8 mouse cellular contexts compared by ENCODE assay signal in the genomic region with DNA sequence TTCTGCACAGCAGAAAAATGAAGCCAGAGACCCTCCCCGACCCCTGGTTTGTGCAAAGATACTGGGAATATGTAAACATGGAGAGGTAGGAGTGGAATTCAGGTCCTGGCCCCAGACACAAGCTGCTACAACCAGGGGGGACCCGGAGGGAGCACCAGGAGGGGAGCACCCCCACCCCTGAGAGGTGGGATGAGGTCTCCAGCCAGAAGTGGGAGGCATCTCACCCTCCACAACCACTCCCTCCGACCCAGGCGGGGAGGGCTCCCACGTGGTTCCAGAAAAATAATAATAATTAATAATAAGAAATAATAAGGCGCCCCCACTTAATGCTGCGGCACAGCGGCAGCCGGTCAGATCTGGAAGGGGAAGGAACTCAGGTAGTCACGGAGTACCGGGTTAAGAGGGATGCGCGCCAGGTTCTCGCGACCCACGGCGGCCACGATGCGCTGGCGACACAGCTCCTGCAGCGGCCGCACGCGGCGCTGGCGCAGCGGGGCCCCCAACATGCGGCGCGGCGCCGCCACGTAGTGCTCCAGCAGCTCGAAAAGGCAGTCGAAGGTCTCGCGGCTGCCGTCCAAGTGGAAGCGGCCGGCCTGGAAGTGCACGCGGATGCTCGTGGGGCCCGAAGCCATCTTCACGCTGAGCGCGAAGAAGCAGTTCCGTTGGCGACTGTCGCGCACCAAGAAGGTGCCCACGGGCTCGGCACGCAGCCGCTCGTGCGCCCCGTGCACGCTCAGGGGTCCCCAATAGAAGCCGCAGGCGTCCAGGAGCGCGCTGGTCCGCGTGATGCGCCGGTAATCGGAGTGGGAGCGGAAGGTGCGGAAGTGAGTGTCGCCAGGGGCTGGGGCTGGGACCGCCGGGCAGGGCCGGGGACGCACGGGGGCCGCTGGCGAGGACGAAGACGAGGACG. TPM values are rescaled to one million over a fixed set of nuclear protein-coding genes. Genes with fewer than 3 reads are reported as not detected.
A peak's percentile ranks its signal among the peaks of the same experiment; 100 is the strongest.
DNase-seq lines count a peak whose midpoint lies in the region; ATAC-seq and TF ChIP-seq lines count a peak whose summit lies in the region.

No protein-coding gene starts in this region.

- WGBS in forebrain, embryonic 14.5 days = 4% methylated on average over 81 of the region's 81 CpGs
- 3% methylated on average over 81 of the region's 81 CpGs for WGBS in liver, embryonic 12.5 days (ENCODE audit: insufficient replicate concordance)
- WGBS in neural tube, embryonic 14.5 days = 4% methylated on average over 69 of the region's 81 CpGs

- no peaks in the 10 kb centered on the region for H3K9me3 ChIP-seq in forebrain, embryonic 14.5 days (replicated peaks; ENCODE audit: control insufficient read depth, low read length)
- H3K9me3 ChIP-seq in liver, embryonic 12.5 days (replicated peaks) = no peaks in the 10 kb centered on the region
- no peaks in the 10 kb centered on the region for H3K9me3 ChIP-seq in neural tube, embryonic 14.5 days (ENCODE audit: control insufficient read depth, low read length)

- no peaks in the 10 kb centered on the region for H3K36me3 ChIP-seq in forebrain, embryonic 14.5 days (ENCODE audit: control insufficient read depth, insufficient read depth, low read length)
- no peaks in the 10 kb centered on the region for H3K36me3 ChIP-seq in liver, embryonic 12.5 days
- no peaks in the 10 kb centered on the region for H3K36me3 ChIP-seq in neural tube, embryonic 14.5 days (ENCODE audit: control insufficient read depth, insufficient read depth, low read length)

- H3K9ac ChIP-seq in forebrain, embryonic 14.5 days (ENCODE audit: low read length) = peak overlapping the region; percentile 67
- H3K9ac ChIP-seq in liver, embryonic 12.5 days = peak overlapping the region; percentile 76
- peak overlapping the region; percentile 67 for H3K9ac ChIP-seq in neural tube, embryonic 14.5 days (replicated peaks; ENCODE audit: low read depth, low read length)

- peak overlapping the region; percentile 97 for H3K4me2 ChIP-seq in forebrain, embryonic 14.5 days (ENCODE audit: low read length)
- peak overlapping the region; percentile 99 for H3K4me2 ChIP-seq in liver, embryonic 12.5 days
- peak overlapping the region; percentile 100 for H3K4me2 ChIP-seq in neural tube, embryonic 14.5 days (ENCODE audit: low read depth, low read length)

- H3K4me3 ChIP-seq in layer of hippocampus, adult 2 months = peak overlapping the region; percentile 86
- peak overlapping the region; percentile 50 for H3K4me3 ChIP-seq in forebrain, embryonic 14.5 days (ENCODE audit: low read depth, low read length)
- H3K4me3 ChIP-seq in liver, embryonic 12.5 days = peak overlapping the region; percentile 81
- peak overlapping the region; percentile 57 for H3K4me3 ChIP-seq in neural tube, embryonic 14.5 days (ENCODE audit: low read depth, low read length)

- DNase-seq in layer of hippocampus, adult 2 months (ENCODE audit: low spot score in 2 of 2) = peak in 1 of 2 experiments; percentile 17
- no peak for DNase-seq in layer of hippocampus, adult 9-10 months (ENCODE audit: low spot score)
- peak; percentile 61 to 76 for DNase-seq in adrenal gland, postnatal 36 days
- peak; percentile 36 for DNase-seq in forebrain, embryonic 14.5 days (ENCODE audit: low spot score)
- peak; percentile 73 for DNase-seq in induced T-regulatory cell, adult 2 months (ENCODE audit: low read depth)

- TF ChIP-seq CTCF in layer of hippocampus, adult 2 months (conservative IDR thresholded peaks at IDR 0.05) = peak; percentile 42

- H3K4me1 ChIP-seq in forebrain, embryonic 14.5 days (ENCODE audit: control insufficient read depth, insufficient read depth, low read length) = 0 out of 2 replicates have a peak, but pooled peaks cover 3% of the 10 kb centered on the region
- peaks cover 41% of the 10 kb centered on the region for H3K4me1 ChIP-seq in liver, embryonic 12.5 days
- peaks cover 6% of the 10 kb centered on the region for H3K4me1 ChIP-seq in neural tube, embryonic 14.5 days (ENCODE audit: control insufficient read depth, insufficient read depth, low read length)

- H3K27ac ChIP-seq in layer of hippocampus, adult 2 months = peak overlapping the region; percentile 97
- H3K27ac ChIP-seq in forebrain, embryonic 14.5 days (ENCODE audit: low read depth, low read length) = no peak overlapping the region
- H3K27ac ChIP-seq in liver, embryonic 12.5 days = no peak overlapping the region
- peak overlapping the region; percentile 34; the same call in 1 of the 2 replicates for H3K27ac ChIP-seq in neural tube, embryonic 14.5 days (ENCODE audit: low read depth, low read length)

- H3K27me3 ChIP-seq in forebrain, embryonic 14.5 days (replicated peaks; ENCODE audit: control insufficient read depth, insufficient read depth, low read length) = 0 out of 2 replicates have a peak, but pooled peaks cover 9% of the 10 kb centered on the region
- peaks cover 64% of the 10 kb centered on the region for H3K27me3 ChIP-seq in liver, embryonic 12.5 days (replicated peaks)
- 0 out of 2 replicates have a peak, but pooled peaks cover 3% of the 10 kb centered on the region for H3K27me3 ChIP-seq in neural tube, embryonic 14.5 days (ENCODE audit: control insufficient read depth, insufficient read depth, low read length)

- ATAC-seq in forebrain, embryonic 14.5 days = peak; percentile 12
- ATAC-seq in liver, embryonic 12.5 days = no peak
- ATAC-seq in neural tube, embryonic 14.5 days (ENCODE audit: low read depth) = peak; percentile 1; the same call in 1 of the 2 replicates
- no peak for ATAC-seq in erythroid progenitor cell, adult 5-6 weeks (replicated peaks; ENCODE audit: low FRiP score, poor library complexity, severe bottlenecking)

RNA-seq across cellular contexts. Expression of gene Socs1, which starts 1.2 kb away (rescaled TPM):
- total RNA-seq in layer of hippocampus, adult 2 months (2021) = under 1 TPM; 0.59 to 0.97 TPM
- total RNA-seq in adrenal gland, postnatal 36 days (2021) = 1 to 10 TPM; 3.1 to 3.5 TPM
- 1.1 and 1.6 TPM in 2 replicates for polyA plus RNA-seq in forebrain, embryonic 14.5 days (2014; fragmentation: Nextera tagmentation; extraction: Ambion mirVana)
- polyA plus RNA-seq in liver, embryonic 12.5 days (2016; fragmentation: Nextera tagmentation; extraction: Ambion mirVana) = 1.8 TPM in 2 replicates
- 4.3 and 4.5 TPM in 2 replicates for polyA plus RNA-seq in neural tube, embryonic 14.5 days (2014; fragmentation: Nextera tagmentation; extraction: Ambion mirVana)
- 0.72 TPM in 1 of 2 replicates, not detected in the other for total RNA-seq in erythroid progenitor cell, adult 5-6 weeks (2015; ENCODE audit: low replicate concordance)
- 0.08 and 1.0 TPM in 2 replicates for total RNA-seq in erythroid progenitor cell, adult 5-6 weeks (2017; ENCODE audit: low replicate concordance)

RNA-seq across cellular contexts. Expression of gene Tnp2, which starts 4.3 kb away (rescaled TPM):
- total RNA-seq in layer of hippocampus, adult 2 months (2021) = not detected
- not detected for total RNA-seq in adrenal gland, postnatal 36 days (2021)
- not detected in 2 replicates for polyA plus RNA-seq in forebrain, embryonic 14.5 days (2014; fragmentation: Nextera tagmentation; extraction: Ambion mirVana)
- not detected in 2 replicates for polyA plus RNA-seq in liver, embryonic 12.5 days (2016; fragmentation: Nextera tagmentation; extraction: Ambion mirVana)
- not detected in 2 replicates for polyA plus RNA-seq in neural tube, embryonic 14.5 days (2014; fragmentation: Nextera tagmentation; extraction: Ambion mirVana)
- total RNA-seq in erythroid progenitor cell, adult 5-6 weeks (2015; ENCODE audit: low replicate concordance) = not detected in 2 replicates
- total RNA-seq in erythroid progenitor cell, adult 5-6 weeks (2017; ENCODE audit: low replicate concordance) = not detected in 2 replicates

RNA-seq across cellular contexts. Expression of gene Prm3, which starts 6.6 kb away (rescaled TPM):
- not detected for total RNA-seq in layer of hippocampus, adult 2 months (2021)
- total RNA-seq in adrenal gland, postnatal 36 days (2021) = not detected
- not detected in 2 replicates for polyA plus RNA-seq in forebrain, embryonic 14.5 days (2014; fragmentation: Nextera tagmentation; extraction: Ambion mirVana)
- not detected in 2 replicates for polyA plus RNA-seq in liver, embryonic 12.5 days (2016; fragmentation: Nextera tagmentation; extraction: Ambion mirVana)
- polyA plus RNA-seq in neural tube, embryonic 14.5 days (2014; fragmentation: Nextera tagmentation; extraction: Ambion mirVana) = not detected in 2 replicates
- not detected in 2 replicates for total RNA-seq in erythroid progenitor cell, adult 5-6 weeks (2015; ENCODE audit: low replicate concordance)
- not detected in 2 replicates for total RNA-seq in erythroid progenitor cell, adult 5-6 weeks (2017; ENCODE audit: low replicate concordance)

RNA-seq across cellular contexts. Expression of gene Prm2, which starts 11.8 kb away (rescaled TPM):
- total RNA-seq in layer of hippocampus, adult 2 months (2021) = not detected
- total RNA-seq in adrenal gland, postnatal 36 days (2021) = not detected
- polyA plus RNA-seq in forebrain, embryonic 14.5 days (2014; fragmentation: Nextera tagmentation; extraction: Ambion mirVana) = not detected in 2 replicates
- not detected in 2 replicates for polyA plus RNA-seq in liver, embryonic 12.5 days (2016; fragmentation: Nextera tagmentation; extraction: Ambion mirVana)
- not detected in 2 replicates for polyA plus RNA-seq in neural tube, embryonic 14.5 days (2014; fragmentation: Nextera tagmentation; extraction: Ambion mirVana)
- total RNA-seq in erythroid progenitor cell, adult 5-6 weeks (2015; ENCODE audit: low replicate concordance) = not detected in 2 replicates
- not detected in 2 replicates for total RNA-seq in erythroid progenitor cell, adult 5-6 weeks (2017; ENCODE audit: low replicate concordance)

RNA-seq across cellular contexts. Expression of gene Prm1, which starts 21.5 kb away (rescaled TPM):
- not detected for total RNA-seq in layer of hippocampus, adult 2 months (2021)
- not detected for total RNA-seq in adrenal gland, postnatal 36 days (2021)
- not detected in 2 replicates for polyA plus RNA-seq in forebrain, embryonic 14.5 days (2014; fragmentation: Nextera tagmentation; extraction: Ambion mirVana)
- polyA plus RNA-seq in liver, embryonic 12.5 days (2016; fragmentation: Nextera tagmentation; extraction: Ambion mirVana) = not detected in 2 replicates
- not detected in 2 replicates for polyA plus RNA-seq in neural tube, embryonic 14.5 days (2014; fragmentation: Nextera tagmentation; extraction: Ambion mirVana)
- not detected in 2 replicates for total RNA-seq in erythroid progenitor cell, adult 5-6 weeks (2015; ENCODE audit: low replicate concordance)
- total RNA-seq in erythroid progenitor cell, adult 5-6 weeks (2017; ENCODE audit: low replicate concordance) = not detected in 2 replicates

Comparison
In these comparisons a context has a peak if more than half of its experiments do, and no peak if none do; other contexts are left out.
1. H3K27ac ChIP-seq: peak in layer of hippocampus, adult 2 months (single experiment) and neural tube, embryonic 14.5 days (single experiment); none in forebrain, embryonic 14.5 days (single experiment) and liver, embryonic 12.5 days (single experiment).
2. ATAC-seq: peak in forebrain, embryonic 14.5 days (single experiment) and neural tube, embryonic 14.5 days (single experiment); none in liver, embryonic 12.5 days (single experiment) and erythroid progenitor cell, adult 5-6 weeks (single experiment).
3. Peak in every context shown above with its lines, with median percentiles within 50 percentile points of each other: H3K4me3 ChIP-seq, H3K4me2 ChIP-seq and H3K9ac ChIP-seq.